Mouse (Mus musculus): ENCODE data around the gene Tmem258.

Gene Tmem258

DNA sequence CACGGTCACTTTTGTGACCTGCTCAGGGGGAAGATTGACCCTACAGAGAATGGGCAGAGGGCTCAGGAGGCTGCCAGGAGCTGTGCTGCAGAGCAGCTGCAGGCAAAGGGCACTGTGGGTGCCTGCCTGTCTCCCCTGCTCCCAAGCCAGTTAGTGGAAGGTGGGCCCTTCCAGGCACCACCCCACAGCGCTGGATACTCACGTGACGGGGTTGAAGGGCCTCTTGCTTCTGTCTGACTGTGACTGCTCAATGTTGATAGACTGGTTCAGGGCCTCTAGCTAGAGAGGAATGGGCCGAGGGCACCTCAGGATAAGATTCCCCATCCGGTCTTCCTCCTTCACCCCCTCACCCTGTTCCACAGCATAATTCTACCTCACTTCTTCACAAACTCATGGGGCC, 15.8 kb downstream of the Tmem258 start:
- no peak for DNase-seq (ENCODE audit: low read depth in 2 of 2, low spot score in 2 of 2)

- no peak for DNase-seq (ENCODE audit: low read depth in 2 of 2, low spot score in 2 of 2)
These were observed 17.8 kb downstream of the Tmem258 start for GRCm38 (mm10) chr19:10221585-10221984.

GRCm38 (mm10) chr19:10222656-10223055, 18.8 kb downstream of the Tmem258 start:
- no peak for DNase-seq (ENCODE audit: low read depth in 2 of 2, low spot score in 2 of 2)

DNA sequence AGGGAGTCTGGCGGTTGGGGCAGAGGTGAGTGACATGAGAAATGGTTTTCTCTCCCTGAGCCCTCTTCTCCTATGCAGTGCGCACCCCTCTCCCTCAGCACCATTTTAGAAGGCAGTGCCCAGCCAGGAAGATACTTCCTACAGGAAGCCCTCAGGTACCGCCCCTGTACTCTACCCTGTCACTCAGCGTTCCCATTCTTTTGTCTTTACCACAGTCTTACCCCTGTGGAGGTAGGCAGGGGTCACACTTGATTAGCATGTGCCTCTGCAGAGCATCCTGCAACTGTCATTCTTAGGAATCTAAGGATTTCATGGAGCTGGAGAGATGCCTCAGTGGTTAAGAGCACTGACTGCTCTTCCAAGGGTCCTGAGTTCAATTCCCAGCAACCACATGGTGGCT, 19.7 kb downstream of the Tmem258 start:
- DNase-seq (ENCODE audit: low read depth in 2 of 2, low spot score in 2 of 2) = no peak

DNA sequence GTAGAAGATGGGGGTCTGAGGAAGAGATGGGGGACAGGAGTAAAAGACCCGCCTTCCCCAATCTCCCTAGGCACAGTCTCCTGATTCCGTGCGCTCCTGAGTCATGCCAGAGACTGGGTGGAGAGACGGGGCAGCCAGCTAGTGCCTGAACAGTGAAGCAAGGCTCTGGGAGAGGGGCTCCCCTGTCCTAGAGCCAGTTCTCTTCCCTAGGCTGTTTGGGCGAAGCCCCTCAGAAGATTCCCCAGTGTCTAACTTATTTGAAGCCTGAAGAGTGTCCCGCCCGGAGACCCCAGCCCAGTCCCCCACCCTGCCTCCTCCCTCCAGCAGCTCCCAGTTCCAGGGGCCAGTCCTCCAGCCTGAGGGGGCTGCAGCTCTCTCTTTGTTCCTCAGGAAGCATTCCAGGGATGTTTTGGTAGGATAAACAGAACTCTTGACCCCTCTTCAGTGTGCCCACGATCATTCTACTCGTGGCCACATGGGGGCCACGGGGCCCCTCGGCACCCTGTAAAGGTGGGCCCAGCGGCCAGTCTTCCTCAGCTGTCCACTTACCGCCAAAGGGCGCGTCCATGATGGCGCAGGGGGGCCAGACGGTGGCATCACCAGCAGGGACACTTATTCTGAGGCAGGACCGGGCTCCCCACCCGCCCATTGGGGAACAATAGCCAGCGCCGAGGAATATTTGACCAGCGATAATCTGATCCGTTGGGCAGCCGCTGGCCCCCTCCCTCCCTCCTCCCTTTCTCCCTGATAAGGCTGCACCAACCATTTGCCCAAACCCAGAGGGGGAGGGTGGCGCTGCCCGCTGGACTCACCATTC, 21.0 kb downstream of the Tmem258 start:
- DNase-seq (ENCODE audit: low read depth in 2 of 2, low spot score in 2 of 2) = no peak

DNA sequence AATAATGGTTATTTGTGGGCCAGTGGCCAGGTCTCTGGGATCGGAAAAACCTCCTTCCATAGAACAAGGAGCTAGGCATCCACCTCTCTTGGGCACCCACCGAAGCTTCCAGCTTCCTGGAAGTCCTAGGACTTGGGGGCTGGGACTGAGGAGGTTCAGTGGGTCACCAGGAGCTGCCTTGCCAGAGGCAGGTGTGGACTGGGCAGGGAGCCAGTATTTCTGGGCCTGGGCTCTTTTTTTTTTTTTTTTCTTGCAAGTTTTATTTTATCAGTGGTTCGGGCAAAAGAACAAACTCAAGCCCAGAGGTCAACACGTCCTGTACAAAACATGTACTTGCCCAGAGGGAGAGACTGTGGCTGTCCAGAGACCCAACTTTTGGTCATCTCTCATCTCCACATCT, 22.0 kb downstream of the Tmem258 start:
- no peak for DNase-seq (ENCODE audit: low read depth in 2 of 2, low spot score in 2 of 2)

GRCm38 (mm10) chr19:10231016-10231415, 27.2 kb downstream of the Tmem258 start:
- DNase-seq (ENCODE audit: low read depth in 2 of 2, low spot score in 2 of 2) = no peak

DNA sequence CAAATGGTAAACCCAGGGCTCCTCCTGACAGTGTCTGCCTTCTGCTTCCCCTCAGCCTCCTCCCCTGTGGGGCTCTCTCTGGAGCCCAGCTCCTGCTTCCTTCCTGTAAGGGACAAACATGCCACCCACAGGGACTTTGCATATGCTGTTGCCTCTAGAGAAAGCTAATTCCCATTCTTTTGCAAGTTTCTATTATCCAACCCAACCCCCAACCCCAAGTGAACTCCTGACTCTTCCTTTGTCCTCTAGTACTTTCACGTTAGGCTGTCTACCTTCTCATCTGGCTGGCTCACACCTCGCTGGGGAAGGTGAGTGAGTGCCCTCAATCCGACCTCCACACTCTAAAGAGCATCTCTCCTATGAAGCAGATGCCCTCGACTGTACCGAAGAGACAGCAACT, 28.1 kb downstream of the Tmem258 start:
- no peak for DNase-seq (ENCODE audit: low read depth in 2 of 2, low spot score in 2 of 2)

GRCm38 (mm10) chr19:10232327-10233017, 28.7 kb downstream of the Tmem258 start:
- DNase-seq (ENCODE audit: low read depth in 2 of 2, low spot score in 2 of 2) = no peak

DNA sequence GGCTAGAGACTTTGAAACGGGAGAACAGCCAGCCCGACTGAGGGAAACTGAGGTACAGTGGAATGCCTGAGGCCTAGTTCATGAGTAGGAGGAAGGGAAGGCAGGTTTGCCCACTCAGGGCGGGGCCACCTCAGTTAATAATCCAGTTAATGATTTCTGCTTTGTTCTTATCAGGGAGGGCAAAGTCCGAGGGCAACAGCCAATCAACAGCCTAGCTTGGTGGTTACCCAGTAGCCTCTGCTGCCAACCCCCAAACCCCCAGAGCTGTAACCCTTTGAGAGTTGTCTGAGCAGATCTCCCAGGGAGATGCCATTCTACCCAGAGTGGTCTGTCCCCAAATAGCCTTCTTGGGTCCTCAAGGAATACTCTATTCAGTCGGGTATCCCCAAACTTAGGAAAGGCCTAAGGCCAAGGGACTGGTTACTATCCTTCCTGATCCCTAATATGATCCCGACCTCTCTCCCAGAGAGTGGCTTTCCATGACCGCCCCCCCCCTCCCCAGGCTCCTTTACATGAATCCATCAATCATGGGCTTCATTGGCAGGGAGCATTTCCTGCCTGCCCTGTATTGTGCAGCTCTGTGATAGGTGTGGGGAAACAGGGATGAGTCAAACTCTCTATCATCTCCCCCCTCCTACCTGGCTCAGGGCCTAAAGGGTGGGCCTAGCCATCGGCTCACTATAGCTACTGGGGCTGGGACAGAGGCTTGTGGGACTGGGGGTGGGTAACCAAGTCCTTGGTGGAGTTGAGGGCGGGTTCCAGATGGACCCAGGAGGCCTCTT, 32.2 kb downstream of the Tmem258 start:
- no peak for DNase-seq (ENCODE audit: low read depth in 2 of 2, low spot score in 2 of 2)

DNA sequence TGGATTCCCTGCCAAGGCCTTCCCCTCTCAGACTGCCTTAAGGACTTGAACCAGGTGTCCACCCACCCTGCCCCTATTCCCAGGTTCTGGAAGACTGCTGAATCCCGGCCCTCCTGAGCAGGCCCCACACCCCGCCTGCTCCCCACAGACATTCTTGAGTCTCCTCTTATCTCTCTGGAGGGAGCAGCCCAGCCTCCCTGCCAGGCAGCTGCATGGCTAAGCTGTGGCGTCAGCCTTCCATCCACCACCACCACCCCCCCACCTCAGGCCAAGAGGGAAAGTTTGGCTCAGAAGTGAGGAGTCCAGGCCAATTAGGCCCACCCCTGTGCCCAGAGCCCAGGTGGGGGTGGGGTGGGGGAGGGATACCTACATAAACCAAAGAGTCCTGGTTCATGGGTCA, 34.7 kb downstream of the Tmem258 start:
- DNase-seq (ENCODE audit: low read depth in 2 of 2, low spot score in 2 of 2) = no peak

DNA sequence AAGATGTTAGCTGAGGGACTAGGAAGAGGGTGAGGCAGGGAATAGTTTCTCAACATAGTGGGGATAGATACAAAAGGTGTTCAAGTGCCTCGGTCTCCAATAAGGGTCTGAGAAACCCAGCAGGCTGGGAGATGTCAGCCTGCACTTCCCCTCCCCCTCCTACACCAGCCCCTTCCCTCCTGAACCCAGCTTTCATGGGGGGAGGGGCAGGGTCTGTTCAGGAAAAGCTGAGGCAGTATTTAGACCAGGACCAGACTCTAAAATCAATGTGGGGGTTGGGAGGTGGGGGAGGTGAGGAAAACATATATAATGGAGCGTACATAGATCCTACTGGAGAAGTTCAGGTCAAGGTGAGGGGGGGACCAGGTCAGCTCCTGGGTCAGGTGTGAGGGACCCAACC, 35.6 kb downstream of the Tmem258 start:
- no peak for DNase-seq (ENCODE audit: low read depth in 2 of 2, low spot score in 2 of 2)

DNA sequence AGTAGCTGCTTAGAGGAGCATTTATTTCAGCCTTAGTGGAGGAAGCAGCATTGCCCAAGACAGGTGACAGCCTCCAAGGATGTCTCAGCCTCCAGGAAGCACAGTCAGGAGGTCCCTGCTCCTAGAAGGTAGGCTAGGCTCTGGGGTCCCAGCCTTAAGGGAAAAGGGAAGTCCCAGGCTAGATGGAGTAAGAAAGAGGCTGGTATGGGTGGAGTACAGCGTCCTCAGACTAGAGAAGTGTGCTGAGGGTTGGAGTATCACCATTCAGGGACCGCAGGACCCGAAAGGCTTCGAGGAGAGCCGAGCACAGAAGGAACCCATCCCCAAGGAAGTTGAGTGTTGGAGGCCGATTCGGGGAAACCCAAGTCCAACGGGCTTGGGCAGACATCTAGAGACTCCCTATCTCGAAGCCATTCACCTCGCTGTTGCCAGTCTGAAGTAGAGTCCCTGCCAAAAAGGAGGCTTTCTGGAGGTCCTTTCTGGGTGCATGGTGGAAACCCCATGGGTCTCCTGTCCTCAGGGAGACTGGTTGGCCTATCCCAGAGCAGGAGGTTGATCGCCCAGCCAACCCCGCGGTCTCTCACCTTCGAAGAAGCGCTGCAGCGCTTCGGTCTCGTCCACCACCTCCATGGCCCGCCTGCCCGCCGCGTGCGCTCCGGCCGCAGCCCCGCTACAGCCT, 36.3 kb downstream of the Tmem258 start:
- DNase-seq (ENCODE audit: low read depth in 2 of 2, low spot score in 2 of 2) = no peak

DNA sequence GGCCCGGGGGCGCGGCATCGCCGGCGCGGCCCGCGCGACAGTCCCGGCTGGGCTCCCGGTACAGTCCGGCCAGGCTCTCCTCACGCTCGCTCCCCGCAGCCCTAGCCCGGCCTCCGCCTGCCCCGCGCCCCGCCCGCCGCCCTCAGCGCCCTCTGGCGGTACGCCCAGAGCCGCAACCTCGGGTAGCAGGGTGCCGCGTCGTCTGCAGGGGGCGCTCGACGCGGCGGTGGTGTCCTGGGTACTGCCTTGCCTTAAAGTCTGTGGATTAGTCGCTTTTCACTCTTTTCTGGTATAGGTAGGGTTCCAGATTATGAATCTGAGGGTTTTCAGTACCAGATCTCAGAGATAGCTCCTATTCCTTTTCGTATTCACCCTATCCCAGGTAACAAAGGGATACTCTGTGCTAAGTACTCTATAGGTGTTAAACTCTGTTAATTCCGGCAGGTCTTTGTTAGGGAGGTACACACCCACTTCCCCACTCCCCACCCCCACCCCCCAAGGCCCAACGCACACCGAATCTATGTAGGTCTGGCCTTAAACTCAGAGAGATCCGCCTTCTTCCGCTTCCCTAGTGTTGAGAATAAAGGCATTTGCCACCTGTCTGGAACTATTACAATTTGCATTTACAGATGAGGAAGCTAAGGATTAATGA, 37.0 kb downstream of the Tmem258 start, which contains the start of gene Myrf:
Gene Myrf (minus strand): TSS at position 95 of the 652 bp plus-strand sequence.
- peak; percentile 59 to 65 for DNase-seq (ENCODE audit: low read depth in 2 of 2, low spot score in 2 of 2)

DNA sequence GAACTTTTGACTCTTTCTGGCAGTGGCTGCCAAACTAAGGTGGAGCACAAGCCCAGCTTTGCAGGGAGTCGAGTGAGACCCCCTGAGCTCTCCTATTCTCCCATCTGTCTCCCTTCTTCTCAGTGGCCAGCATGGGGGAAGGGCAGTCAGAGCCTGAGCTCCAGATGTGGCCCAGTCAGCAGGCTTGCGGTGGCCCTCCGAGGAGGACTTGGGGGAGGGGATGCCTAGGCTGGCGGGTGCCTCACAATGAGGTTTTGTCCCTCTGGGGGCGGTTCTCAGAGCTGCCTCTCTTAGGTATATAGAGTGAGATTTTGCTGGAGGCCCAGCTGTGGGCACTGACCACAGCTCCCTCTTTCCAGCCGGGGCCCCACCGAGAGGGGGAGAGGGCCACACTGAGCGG, 39.1 kb downstream of the Tmem258 start:
- DNase-seq (ENCODE audit: low read depth in 2 of 2, low spot score in 2 of 2) = no peak

DNA sequence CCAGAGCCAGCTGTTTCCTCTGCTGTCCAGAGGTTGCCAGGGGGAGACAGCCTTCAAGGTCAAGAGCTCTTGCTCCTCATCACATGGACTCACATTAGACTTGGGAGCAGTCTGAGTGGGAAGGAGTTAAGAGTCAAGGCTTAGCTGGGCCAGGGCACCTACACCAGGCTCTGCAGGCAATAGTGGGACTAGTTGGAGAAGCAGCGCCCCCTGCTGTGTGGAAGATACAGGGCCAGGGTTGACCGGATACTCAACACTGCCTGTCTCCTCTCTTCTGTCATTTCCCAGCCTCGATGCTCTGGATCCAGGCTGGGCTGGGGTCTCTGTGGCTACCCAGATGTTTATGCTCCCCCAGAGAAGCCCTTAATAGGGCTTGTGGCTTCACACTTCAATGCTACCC, 40.4 kb downstream of the Tmem258 start:
- no peak for DNase-seq (ENCODE audit: low read depth in 2 of 2, low spot score in 2 of 2)

DNA sequence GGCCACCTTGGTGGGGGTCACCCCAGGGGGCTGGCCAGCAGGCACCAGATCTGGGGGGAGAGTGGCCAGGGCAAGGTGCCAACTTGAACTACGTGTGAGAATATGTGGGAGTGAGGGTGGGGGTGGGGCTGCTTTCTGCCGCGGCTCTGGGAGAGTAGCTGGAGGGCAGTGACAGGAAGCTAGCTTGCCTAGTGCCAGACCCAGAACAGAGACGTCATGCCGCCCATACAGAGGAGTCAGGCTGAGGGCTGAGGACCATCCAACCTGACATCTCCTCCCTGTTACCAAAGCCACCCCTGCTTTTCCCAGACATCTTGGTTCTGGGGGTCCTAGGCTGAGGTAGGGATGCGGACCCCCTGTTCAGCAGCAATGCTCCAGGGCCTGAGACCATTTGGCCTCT, 43.4 kb downstream of the Tmem258 start:
- no peak for DNase-seq (ENCODE audit: low read depth in 2 of 2, low spot score in 2 of 2)

- DNase-seq (ENCODE audit: low read depth in 2 of 2, low spot score in 2 of 2) = no peak
These were observed 44.3 kb downstream of the Tmem258 start for GRCm38 (mm10) chr19:10248128-10248527.
